Mouse (Mus musculus) megakaryocyte-erythroid progenitor cell, adult 5-6 weeks (primary cell): ENCODE measurements around the gene Gm20830. TPM values are rescaled to one million over a fixed set of nuclear protein-coding genes. Genes with fewer than 3 reads are reported as not detected.
"Not testable (repeated sequence)": the region's sequence is repeated elsewhere in the genome, so short reads cannot be mapped to it uniquely, and the experiment has no call there.

ENCODE experiments used
- ATAC-seq: replicated peaks from 2 replicates; pipeline ENCODE4 v1.8.0; 2016; ENCODE audit warnings: mild to moderate bottlenecking, inconsistent platforms; ENCODE audit not compliant: severe bottlenecking, poor library complexity, low FRiP score, low TSS enrichment
- total RNA-seq, 2 experiments: library from RNA; stranded (forward) in 1 of 2; stranded (reverse) in 1 of 2; fragments of 200-1000, 215-1000 nt in 1 of 2; fragments of >200 nt in 1 of 2; fragmentation: Nextera tagmentation in 1 of 2; gene quantifications; 2 replicates each; pipeline ENCODE4 v1.2.3; 2014 to 2017

Gm20830 gene
- total RNA-seq (2014; fragmentation: Nextera tagmentation) (not detected in 2 replicates), total RNA-seq (2017) (not detected in 2 replicates)

GRCm38 (mm10) chrY:6918182-6918581, at the start of gene Gm20830:
Gene Gm20830 (minus strand): TSS chrY:6918282.
- ATAC-seq, result not testable (repeated sequence)

Other genes starting within 250 kb of the Gm20830 start
- not detected in 2 replicates for gene Gm21719, start 235.4 kb downstream of the Gm20830 start, total RNA-seq (2014; fragmentation: Nextera tagmentation)
- not detected in 2 replicates for gene Gm21719, start 235.4 kb downstream of the Gm20830 start, total RNA-seq (2017)